8 mouse cellular contexts compared by ENCODE assay signal in the genomic region with DNA sequence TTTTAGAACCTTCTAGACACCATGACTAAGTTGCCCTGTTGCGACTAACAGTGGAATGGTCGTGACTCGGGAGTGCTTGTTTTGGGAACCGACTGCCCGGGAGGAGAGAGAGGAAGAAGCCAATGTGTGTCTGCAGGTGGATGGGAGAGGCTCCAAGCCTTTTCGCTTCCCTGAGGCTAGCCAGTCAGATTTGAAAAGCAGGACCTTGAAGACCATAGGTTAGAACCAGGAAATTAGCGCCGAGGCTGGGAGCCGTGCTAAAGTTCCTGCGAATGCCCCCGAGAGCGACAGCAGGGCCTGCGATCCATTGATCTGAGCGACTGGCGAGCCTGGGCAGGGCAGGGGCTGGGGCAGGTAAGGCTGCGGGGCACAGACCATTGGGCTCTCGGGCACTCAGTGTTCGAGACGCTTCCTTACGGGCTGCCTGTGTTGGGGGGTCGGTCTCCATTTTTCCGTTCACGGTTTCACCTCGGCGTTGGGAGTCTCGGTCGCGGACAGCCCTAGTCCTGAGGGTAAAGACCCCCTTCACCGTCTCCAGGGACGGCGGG. TPM values are rescaled to one million over a fixed set of nuclear protein-coding genes. Genes with fewer than 3 reads are reported as not detected.
A peak's percentile ranks its signal among the peaks of the same experiment; 100 is the strongest.
DNase-seq lines count a peak whose midpoint lies in the region; ATAC-seq and TF ChIP-seq lines count a peak whose summit lies in the region.

A gene (plus strand): TSS at position 51 of the 548 bp plus-strand sequence.

- peak; percentile 12 to 19 for DNase-seq in left cerebral cortex, adult 18-20 months (ENCODE audit: low spot score in 2 of 2)
- no peak for DNase-seq in left cerebral cortex, adult 11 months (ENCODE audit: low spot score)
- DNase-seq in gonadal fat pad, adult 2 months (ENCODE audit: low read depth): no peak
- peak; percentile 69 for DNase-seq in limb, embryonic 10.5 days (ENCODE audit: low spot score)
- DNase-seq in spleen, postnatal 14 days (ENCODE audit: low spot score in 2 of 2): peak; percentile 14 to 29

- TF ChIP-seq CTCF in cortical plate, adult 2 months (IDR thresholded peaks at IDR 0.05; ENCODE audit: extremely low read depth, insufficient read depth, low read length): no peak

- 0 out of 2 replicates have a peak, but pooled peaks have one; percentile 1 for ATAC-seq in intestine, embryonic 15.5 days
- ATAC-seq in midbrain, embryonic 13.5 days: 0 out of 2 replicates have a peak, but pooled peaks have one; percentile 5

- H3K4me1 ChIP-seq in cortical plate, adult 2 months (ENCODE audit: control insufficient read depth, insufficient read depth, low read length): peaks cover 2% of the 10 kb centered on the region; the same call in 1 of the 2 replicates
- H3K4me1 ChIP-seq in intestine, embryonic 15.5 days (replicated peaks): peaks cover 4% of the 10 kb centered on the region
- H3K4me1 ChIP-seq in limb, embryonic 10.5 days: peaks cover 31% of the 10 kb centered on the region
- H3K4me1 ChIP-seq in midbrain, embryonic 13.5 days (replicated peaks): peaks cover 26% of the 10 kb centered on the region

- H3K9me3 ChIP-seq in intestine, embryonic 15.5 days: no peaks in the 10 kb centered on the region
- H3K9me3 ChIP-seq in limb, embryonic 10.5 days (replicated peaks): no peaks in the 10 kb centered on the region
- H3K9me3 ChIP-seq in midbrain, embryonic 13.5 days: no peaks in the 10 kb centered on the region

- H3K4me2 ChIP-seq in intestine, embryonic 15.5 days (replicated peaks): peak within 1 kb of the TSS; percentile 90
- peak within 1 kb of the TSS; percentile 85 for H3K4me2 ChIP-seq in midbrain, embryonic 13.5 days (replicated peaks)

- TF ChIP-seq POLR2A in cortical plate, adult 2 months (IDR thresholded peaks at IDR 0.05; ENCODE audit: extremely low read depth, insufficient read depth, low read length): no peak

- H3K27me3 ChIP-seq in intestine, embryonic 15.5 days (replicated peaks): no peaks in the 10 kb centered on the region
- H3K27me3 ChIP-seq in limb, embryonic 10.5 days (ENCODE audit: low read depth, poor library complexity, severe bottlenecking): no peaks in the 10 kb centered on the region
- H3K27me3 ChIP-seq in midbrain, embryonic 13.5 days: no peaks in the 10 kb centered on the region

- H3K4me3 ChIP-seq in cortical plate, adult 2 months (ENCODE audit: insufficient read depth, low read length): peak within 1 kb of the TSS; percentile 75
- peak within 1 kb of the TSS; percentile 79 for H3K4me3 ChIP-seq in intestine, embryonic 15.5 days (replicated peaks)
- peak within 1 kb of the TSS; percentile 71 for H3K4me3 ChIP-seq in limb, embryonic 10.5 days
- H3K4me3 ChIP-seq in midbrain, embryonic 13.5 days (replicated peaks): peak within 1 kb of the TSS; percentile 80

- no peaks in the 10 kb centered on the region for H3K36me3 ChIP-seq in intestine, embryonic 15.5 days
- H3K36me3 ChIP-seq in limb, embryonic 10.5 days: no peaks in the 10 kb centered on the region
- H3K36me3 ChIP-seq in midbrain, embryonic 13.5 days: no peaks in the 10 kb centered on the region

- H3K27ac ChIP-seq in cortical plate, adult 2 months (ENCODE audit: insufficient read depth, low read length): peak within 1 kb of the TSS; percentile 41; the same call in 1 of the 2 replicates
- H3K27ac ChIP-seq in intestine, embryonic 15.5 days: peak within 1 kb of the TSS; percentile 86
- peak within 1 kb of the TSS; percentile 97 for H3K27ac ChIP-seq in limb, embryonic 10.5 days
- H3K27ac ChIP-seq in midbrain, embryonic 13.5 days: peak within 1 kb of the TSS; percentile 97

- H3K9ac ChIP-seq in intestine, embryonic 15.5 days: peak within 1 kb of the TSS; percentile 85
- H3K9ac ChIP-seq in midbrain, embryonic 13.5 days (replicated peaks): peak within 1 kb of the TSS; percentile 84

- 3% methylated on average over 31 of the region's 31 CpGs for WGBS in intestine, embryonic 15.5 days
- WGBS in limb, embryonic 10.5 days: under 1% methylated on average over 31 of the region's 31 CpGs
- under 1% methylated on average over 30 of the region's 31 CpGs for WGBS in midbrain, embryonic 13.5 days

RNA-seq across cellular contexts. Expression of the gene that starts here (rescaled TPM):
- 10 to 100 TPM; 29.0 to 33.6 TPM for total RNA-seq in left cerebral cortex, adult 18-20 months (2021)
- 18.2 TPM in 2 replicates for polyA plus RNA-seq in cortical plate, adult 2 months (2012; rRNA removed)
- polyA plus RNA-seq in gonadal fat pad, adult 2 months (2012; rRNA removed): 10.2 and 13.6 TPM in 2 replicates
- polyA plus RNA-seq in intestine, embryonic 15.5 days (2015; fragmentation: Nextera tagmentation; extraction: Ambion mirVana): 23.1 and 24.8 TPM in 2 replicates
- polyA plus RNA-seq in limb, embryonic 10.5 days (2016; fragmentation: Nextera tagmentation; extraction: Ambion mirVana): 48.4 and 56.6 TPM in 2 replicates
- polyA plus RNA-seq in midbrain, embryonic 13.5 days (2015; fragmentation: Nextera tagmentation; extraction: Ambion mirVana): 53.7 and 54.5 TPM in 2 replicates

Comparison
In these comparisons a context has a peak if more than half of its experiments do, and no peak if none do; other contexts are left out.
1. DNase-seq: peak in left cerebral cortex, adult 18-20 months (2 of 2), limb, embryonic 10.5 days (single experiment) and spleen, postnatal 14 days (2 of 2); none in left cerebral cortex, adult 11 months (single experiment) and gonadal fat pad, adult 2 months (single experiment).
2. H3K27ac ChIP-seq: peak in every context shown above with its lines; median percentile 97 in limb, embryonic 10.5 days; 97 in midbrain, embryonic 13.5 days; 86 in intestine, embryonic 15.5 days; 41 in cortical plate, adult 2 months.
3. Peak in every context shown above with its lines, with median percentiles within 50 percentile points of each other: H3K4me3 ChIP-seq.